In genomic region chr11:101174389-101174745, GRCm38 (mm10) we compare ENCODE assay signal across 8 mouse cellular contexts. TPM values are rescaled to one million over a fixed set of nuclear protein-coding genes. Genes with fewer than 3 reads are reported as not detected.
DNase-seq lines count a peak whose midpoint lies in the region; ATAC-seq and TF ChIP-seq lines count a peak whose summit lies in the region.

No protein-coding gene starts in this region.

- no peak overlapping the region for H3K27ac ChIP-seq in kidney, adult 2 months (ENCODE audit: insufficient read depth, low read depth, low read length)
- H3K27ac ChIP-seq in heart, embryonic 14.5 days (replicated peaks in 1 of 2; ENCODE audit: control insufficient read depth in 1 of 2, insufficient read depth in 1 of 2, low read depth in 2 of 2, low read length in 2 of 2): no peak overlapping the region; a peak in 1 of 4 replicates
- no peak overlapping the region for H3K27ac ChIP-seq in liver, embryonic 16.5 days (ENCODE audit: low read length)

- peak overlapping the region; percentile 51 for H3K4me3 ChIP-seq in kidney, adult 2 months (ENCODE audit: insufficient read depth, low read depth, low read length)
- peak overlapping the region; percentile 32 to 48 for H3K4me3 ChIP-seq in heart, embryonic 14.5 days (ENCODE audit: control insufficient read depth in 1 of 2, insufficient read depth in 1 of 2, low read depth in 1 of 2, low read length in 2 of 2)
- H3K4me3 ChIP-seq in liver, embryonic 16.5 days (ENCODE audit: low read depth, low read length): peak overlapping the region; percentile 43

- no peak for ATAC-seq in heart, embryonic 14.5 days (ENCODE audit: insufficient number of reproducible peaks, insufficient read depth, low FRiP score, low read depth)
- ATAC-seq in liver, embryonic 16.5 days (ENCODE audit: low read depth): no peak

- no peak for TF ChIP-seq CTCF in kidney, adult 2 months (conservative IDR thresholded peaks at IDR 0.05; ENCODE audit: insufficient read depth, insufficient read length, low read depth, low read length)

- no peaks in the 10 kb centered on the region for H3K9me3 ChIP-seq in heart, embryonic 14.5 days (ENCODE audit: control insufficient read depth, low read length)
- no peaks in the 10 kb centered on the region for H3K9me3 ChIP-seq in liver, embryonic 16.5 days (replicated peaks; ENCODE audit: control insufficient read depth, low read length)

- TF ChIP-seq POLR2A in kidney, adult 2 months (IDR thresholded peaks at IDR 0.05; ENCODE audit: low read depth, low read length): no peak

- no peaks in the 10 kb centered on the region for H3K27me3 ChIP-seq in kidney, adult 2 months (replicated peaks; ENCODE audit: control insufficient read depth, insufficient read depth, low read length)
- peaks cover 22% of the 10 kb centered on the region for H3K27me3 ChIP-seq in heart, embryonic 14.5 days (ENCODE audit: control insufficient read depth, insufficient read depth, low read length)
- peaks cover 99% of the 10 kb centered on the region for H3K27me3 ChIP-seq in liver, embryonic 16.5 days (ENCODE audit: control insufficient read depth, insufficient read depth, low read depth, low read length)

- peak overlapping the region; percentile 98 for H3K4me2 ChIP-seq in heart, embryonic 14.5 days (ENCODE audit: low read length)
- peak overlapping the region; percentile 68 for H3K4me2 ChIP-seq in liver, embryonic 16.5 days (ENCODE audit: low read depth, low read length)

- H3K4me1 ChIP-seq in kidney, adult 2 months (ENCODE audit: control insufficient read depth, insufficient read depth, low read length): peaks cover 23% of the 10 kb centered on the region; the same call in 1 of the 2 replicates
- H3K4me1 ChIP-seq in heart, embryonic 14.5 days (ENCODE audit: control insufficient read depth in 2 of 2, insufficient read depth in 2 of 2, low read length in 2 of 2): peaks cover 28 to 56% of the 10 kb centered on the region in 2 experiments
- H3K4me1 ChIP-seq in liver, embryonic 16.5 days (ENCODE audit: control insufficient read depth, low read depth, low read length): peaks cover 30% of the 10 kb centered on the region

- DNase-seq in kidney, adult 2 months: no peak
- DNase-seq in kidney, postnatal 14 days: no peak
- peak; percentile 44 for DNase-seq in brain, adult 2 months (ENCODE audit: low read depth, low spot score)
- DNase-seq in right cerebral cortex, postnatal 25 days: no peak
- no peak for DNase-seq in ovary, postnatal 10 days (ENCODE audit: low spot score)
- DNase-seq in urinary bladder, postnatal 10 days (ENCODE audit: low spot score): no peak

- H3K9ac ChIP-seq in heart, embryonic 14.5 days (ENCODE audit: low read length): peak overlapping the region; percentile 69; the same call in 1 of the 2 replicates
- peak overlapping the region; percentile 35; the same call in 1 of the 2 replicates for H3K9ac ChIP-seq in liver, embryonic 16.5 days (ENCODE audit: low read depth, low read length)

- H3K36me3 ChIP-seq in kidney, adult 2 months (ENCODE audit: control insufficient read depth, insufficient read depth, low read length): no peaks in the 10 kb centered on the region
- no peaks in the 10 kb centered on the region for H3K36me3 ChIP-seq in heart, embryonic 14.5 days (ENCODE audit: control insufficient read depth, insufficient read depth, low read length)
- no peaks in the 10 kb centered on the region for H3K36me3 ChIP-seq in liver, embryonic 16.5 days (ENCODE audit: control insufficient read depth, insufficient read depth)

- 28% methylated on average over 9 of the region's 9 CpGs for WGBS in kidney, adult 2 months
- WGBS in heart, embryonic 14.5 days: 43% methylated on average over 9 of the region's 9 CpGs
- WGBS in liver, embryonic 16.5 days (ENCODE audit: insufficient replicate concordance): 24% methylated on average over 9 of the region's 9 CpGs

RNA-seq across cellular contexts. Expression of gene Ccr10, which starts 0.9 kb away (rescaled TPM):
- 0.33 and 0.34 TPM in 2 replicates for polyA plus RNA-seq in kidney, adult 2 months (2012; rRNA removed)
- 0.30 TPM in 1 of 2 replicates, not detected in the other for polyA plus RNA-seq in heart, embryonic 14.5 days (2014; fragmentation: Nextera tagmentation; extraction: Ambion mirVana)
- polyA plus RNA-seq in liver, embryonic 16.5 days (2015; fragmentation: Nextera tagmentation; extraction: Ambion mirVana): 0.05 and 0.08 TPM in 2 replicates

RNA-seq across cellular contexts. Expression of gene Plekhh3, which starts 3.2 kb away (rescaled TPM):
- 19.3 and 22.7 TPM in 2 replicates for polyA plus RNA-seq in kidney, adult 2 months (2012; rRNA removed)
- 11.3 and 12.8 TPM in 2 replicates for polyA plus RNA-seq in heart, embryonic 14.5 days (2014; fragmentation: Nextera tagmentation; extraction: Ambion mirVana)
- polyA plus RNA-seq in liver, embryonic 16.5 days (2015; fragmentation: Nextera tagmentation; extraction: Ambion mirVana): 1.1 and 1.7 TPM in 2 replicates

RNA-seq across cellular contexts. Expression of gene Cntnap1, which starts 4.0 kb away (rescaled TPM):
- polyA plus RNA-seq in kidney, adult 2 months (2012; rRNA removed): 3.4 and 3.6 TPM in 2 replicates
- 0.69 and 1.1 TPM in 2 replicates for polyA plus RNA-seq in heart, embryonic 14.5 days (2014; fragmentation: Nextera tagmentation; extraction: Ambion mirVana)
- polyA plus RNA-seq in liver, embryonic 16.5 days (2015; fragmentation: Nextera tagmentation; extraction: Ambion mirVana): 0.11 and 0.17 TPM in 2 replicates

RNA-seq across cellular contexts. Expression of gene Tubg2, which starts 18.7 kb away (rescaled TPM):
- polyA plus RNA-seq in kidney, adult 2 months (2012; rRNA removed): 1.4 and 1.8 TPM in 2 replicates
- 4.1 and 4.4 TPM in 2 replicates for polyA plus RNA-seq in heart, embryonic 14.5 days (2014; fragmentation: Nextera tagmentation; extraction: Ambion mirVana)
- polyA plus RNA-seq in liver, embryonic 16.5 days (2015; fragmentation: Nextera tagmentation; extraction: Ambion mirVana): 0.05 and 0.09 TPM in 2 replicates

RNA-seq across cellular contexts. Expression of gene Ezh1, which starts 51.9 kb away (rescaled TPM):
- polyA plus RNA-seq in kidney, adult 2 months (2012; rRNA removed): 44.8 and 48.5 TPM in 2 replicates
- 13.6 and 16.6 TPM in 2 replicates for polyA plus RNA-seq in heart, embryonic 14.5 days (2014; fragmentation: Nextera tagmentation; extraction: Ambion mirVana)
- 10.8 and 12.5 TPM in 2 replicates for polyA plus RNA-seq in liver, embryonic 16.5 days (2015; fragmentation: Nextera tagmentation; extraction: Ambion mirVana)
